Mouse (Mus musculus): ENCODE results near the gene Arhgdia.

- TF ChIP-seq EP300 (IDR thresholded peaks at IDR 0.05; ENCODE audit: insufficient read depth, low read depth, low read length) (no peak), POLR2A (IDR thresholded peaks at IDR 0.05; ENCODE audit: insufficient read depth, low read length) (no peak), CTCF (IDR thresholded peaks at IDR 0.05; ENCODE audit: low read depth, low read length) (no peak)
Observed at GRCm38 (mm10) chr11:120554834-120555233, 26.6 kb downstream of the Arhgdia start.
